Mouse (Mus musculus): ENCODE measurements around the gene Atg7.

Gene Atg7

DNA sequence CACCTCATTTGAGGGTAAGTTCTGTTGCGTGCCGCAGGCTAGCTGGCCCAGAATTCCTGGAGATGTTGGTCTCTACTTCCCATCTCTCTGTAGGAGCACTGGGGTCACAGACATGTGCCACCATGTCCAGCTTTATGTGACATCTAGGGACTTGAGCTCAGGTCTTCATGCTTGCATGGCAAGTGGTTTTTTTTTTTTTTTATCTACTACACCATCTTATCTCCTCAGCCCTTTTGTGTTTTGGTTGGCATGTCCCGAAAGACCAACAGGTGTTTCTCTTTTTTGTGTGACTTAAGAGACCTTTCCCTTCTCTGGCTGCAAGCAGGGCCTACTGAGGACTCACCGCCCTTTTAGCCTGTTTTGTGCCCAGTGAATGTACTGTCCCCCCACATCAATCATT is 213.6 kb downstream of the Atg7 start:
- DNase-seq (ENCODE audit: low spot score), result no peak

DNA sequence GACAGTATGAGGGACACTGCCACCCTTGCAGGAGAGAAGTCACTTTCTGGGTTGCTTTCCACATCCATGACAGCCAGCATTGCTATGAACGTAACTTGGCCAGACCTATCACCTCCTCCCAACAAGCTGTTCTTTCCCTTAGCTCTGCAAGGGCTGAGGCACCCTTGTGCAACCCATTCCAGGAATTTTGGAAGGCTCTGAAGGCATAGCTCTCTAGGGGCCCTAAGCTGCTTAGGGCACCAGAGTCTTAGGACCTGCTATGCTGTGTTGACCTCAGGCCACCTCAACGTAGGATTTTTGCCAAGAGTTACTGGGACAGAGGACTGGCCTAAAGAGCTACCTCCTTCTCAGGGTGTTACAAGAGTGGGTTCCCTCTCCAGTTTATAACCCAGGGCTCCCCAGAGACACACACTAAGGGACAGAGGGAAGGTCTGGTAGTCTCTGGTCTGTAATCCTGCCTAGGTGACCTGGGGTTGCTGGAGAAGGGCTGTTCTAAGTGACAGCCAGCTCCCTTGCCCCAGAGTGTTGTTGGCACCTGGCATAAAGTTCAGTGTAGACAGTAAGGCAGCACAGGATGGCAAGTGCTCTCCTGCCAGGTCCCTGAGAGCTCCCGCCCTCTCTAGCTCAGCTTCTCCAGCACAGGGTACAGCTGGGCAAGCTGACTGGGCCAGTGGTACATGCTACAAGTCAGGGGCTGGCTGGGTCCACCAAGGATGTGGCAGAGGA is 215.3 kb downstream of the Atg7 start:
- no peak for DNase-seq (ENCODE audit: low spot score)

DNA sequence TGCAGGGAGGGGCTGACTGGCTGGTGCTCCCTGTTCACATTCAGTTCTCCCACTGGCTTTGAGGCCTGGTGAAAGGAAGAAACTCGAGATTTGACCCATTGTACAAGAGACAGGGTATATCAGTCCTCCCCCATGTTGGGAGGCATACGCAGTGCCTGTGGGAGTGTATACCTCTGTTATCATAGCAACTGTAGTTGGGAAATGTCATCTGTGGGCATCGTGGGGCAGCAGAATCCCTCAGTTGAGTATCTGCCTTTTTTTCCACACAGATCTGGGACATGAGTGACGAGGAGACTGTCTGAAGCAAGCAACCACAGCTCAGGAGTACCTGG is 215.8 kb downstream of the Atg7 start:
- DNase-seq (ENCODE audit: low spot score), result no peak

DNA sequence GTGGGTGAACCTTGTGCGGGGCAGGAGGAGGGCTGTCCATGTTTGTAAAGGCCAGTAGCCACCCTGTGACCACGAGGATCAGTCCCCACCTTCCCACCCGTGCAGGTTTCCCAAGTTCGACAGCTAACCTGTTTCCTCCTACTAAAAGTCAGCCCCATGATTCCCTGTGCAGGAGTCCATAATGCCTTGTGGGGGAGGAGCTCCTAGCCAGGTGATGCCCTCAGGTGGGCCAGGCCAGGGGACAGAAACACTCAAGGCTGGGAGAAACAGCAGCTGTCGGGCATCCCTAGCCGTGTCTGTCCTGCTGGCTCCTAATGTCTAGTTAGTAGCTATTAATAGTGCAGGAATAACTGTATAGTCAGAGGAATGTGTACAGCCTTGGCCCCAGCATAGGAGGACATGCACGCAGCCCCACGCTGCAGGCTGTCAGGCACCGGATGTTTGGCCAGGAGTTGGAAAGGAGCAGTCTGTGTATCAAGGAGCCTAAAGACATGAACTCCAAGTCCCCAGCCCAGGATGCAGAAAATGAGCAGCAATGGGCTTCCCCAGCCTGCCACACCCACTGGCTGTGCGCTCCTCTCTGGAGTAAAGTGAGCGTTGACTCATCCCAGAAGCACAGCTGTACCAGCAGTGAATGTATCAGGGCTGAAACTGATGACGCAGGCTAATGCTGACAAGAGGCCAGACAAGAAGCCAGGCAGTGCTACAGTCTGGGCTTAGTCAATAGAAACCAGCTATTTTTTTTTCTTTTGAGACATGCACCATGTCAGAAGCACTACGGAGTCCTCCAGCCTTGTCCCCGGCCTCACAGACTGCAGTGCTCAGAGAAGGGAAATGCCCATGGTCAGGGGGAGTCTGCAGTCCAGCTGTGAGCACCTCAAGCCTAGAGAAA is 218.0 kb downstream of the Atg7 start:
- DNase-seq (ENCODE audit: low spot score), result no peak

DNA sequence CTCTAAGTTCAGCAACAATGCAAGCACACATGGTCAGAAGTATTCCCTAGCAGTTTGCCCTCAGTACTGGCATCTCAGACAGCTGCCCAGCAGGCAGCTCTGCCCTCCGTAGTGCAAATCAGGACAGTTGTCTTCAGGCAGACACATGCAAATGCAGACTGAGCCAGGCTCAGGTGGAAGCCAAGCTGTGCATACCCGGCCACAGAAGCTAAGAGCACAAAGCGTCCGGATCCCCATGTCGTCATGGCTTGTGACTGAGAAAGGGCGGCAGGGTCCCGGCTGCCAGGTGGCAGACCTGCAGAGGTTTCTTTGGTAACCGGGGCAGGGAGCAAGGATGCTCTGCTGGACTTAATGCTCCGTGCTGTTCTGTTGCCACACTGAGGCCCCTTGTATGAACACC is 218.7 kb downstream of the Atg7 start:
- no peak for DNase-seq (ENCODE audit: low spot score)

DNA sequence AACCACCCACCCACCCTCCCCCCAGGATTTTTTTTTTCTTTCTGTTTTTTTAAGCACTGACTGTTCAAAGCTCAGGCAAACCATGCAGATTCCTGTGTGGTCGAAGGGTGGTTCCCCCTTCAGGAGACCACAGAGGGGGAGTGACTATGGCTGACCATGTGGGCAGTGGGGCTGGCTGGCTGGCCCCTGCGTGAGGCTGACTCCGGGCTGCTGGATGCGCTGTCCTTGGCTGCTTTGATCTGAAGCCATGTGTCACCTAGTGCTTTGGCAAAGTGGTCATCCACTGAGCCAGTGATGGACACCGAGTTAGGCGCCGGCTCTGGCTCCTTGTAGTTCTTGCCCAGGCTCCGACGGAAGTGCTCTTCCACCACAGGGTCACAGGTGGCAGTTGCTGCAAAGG is 219.1 kb downstream of the Atg7 start:
- DNase-seq (ENCODE audit: low spot score), result no peak

DNA sequence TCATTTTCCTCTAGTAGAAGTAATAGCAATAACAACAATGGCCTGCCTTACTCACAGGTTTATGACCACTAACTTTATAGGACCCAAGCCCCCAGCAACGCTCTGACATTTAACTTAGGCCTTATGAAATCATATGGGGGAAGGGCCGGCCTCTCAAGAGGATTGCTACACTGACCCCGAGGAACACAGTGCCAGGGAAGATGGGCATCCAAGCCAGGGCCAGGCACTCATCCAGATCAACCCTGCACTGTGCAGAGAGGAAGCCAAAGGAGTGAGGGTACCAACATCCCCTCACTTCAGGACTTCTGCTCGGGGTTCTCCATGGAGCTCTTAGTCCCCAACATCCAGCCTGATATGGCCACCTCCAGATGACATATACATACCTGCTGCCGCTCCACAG is 220.6 kb downstream of the Atg7 start:
- no peak for DNase-seq (ENCODE audit: low spot score)

DNA sequence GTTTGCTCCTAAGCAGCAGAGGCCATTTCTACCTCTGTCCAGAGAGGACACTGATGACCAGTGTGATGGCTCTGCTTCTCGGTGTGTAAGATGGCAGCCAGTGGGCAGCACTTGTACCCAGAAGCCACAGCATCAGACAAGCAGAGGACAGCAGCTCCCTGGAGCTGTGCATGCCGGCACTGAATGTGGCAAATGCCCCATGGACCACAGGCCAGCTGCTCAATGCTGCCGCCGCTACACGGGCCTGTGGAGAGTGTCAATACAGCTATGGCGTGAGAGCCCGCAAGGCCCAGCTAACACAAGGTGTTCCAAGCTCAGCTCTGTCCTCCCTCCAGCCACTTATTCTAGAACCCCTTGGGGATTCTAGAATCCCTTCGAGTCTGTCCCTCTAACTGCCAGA is 221.5 kb downstream of the Atg7 start:
- DNase-seq (ENCODE audit: low spot score), result no peak

DNA sequence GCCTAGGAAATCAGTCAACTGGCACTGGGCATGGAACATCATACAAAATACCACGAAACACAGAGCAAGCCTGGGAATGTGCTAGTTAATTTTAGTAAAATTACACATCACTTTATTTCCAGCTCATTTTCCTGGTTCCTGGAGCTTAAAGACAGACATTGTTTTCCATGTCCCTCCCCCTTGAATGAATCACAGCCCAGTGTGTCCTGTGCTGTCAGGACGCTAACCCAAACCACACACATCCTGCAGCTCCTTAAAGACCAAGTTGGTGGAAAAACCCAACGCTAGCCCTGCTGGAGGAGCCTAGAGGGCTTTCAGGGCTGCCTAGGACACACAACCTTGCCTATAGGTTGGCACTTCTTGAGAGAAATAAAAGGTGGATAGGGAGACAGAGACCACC is 223.2 kb downstream of the Atg7 start:
- no peak for DNase-seq (ENCODE audit: low spot score)

DNA sequence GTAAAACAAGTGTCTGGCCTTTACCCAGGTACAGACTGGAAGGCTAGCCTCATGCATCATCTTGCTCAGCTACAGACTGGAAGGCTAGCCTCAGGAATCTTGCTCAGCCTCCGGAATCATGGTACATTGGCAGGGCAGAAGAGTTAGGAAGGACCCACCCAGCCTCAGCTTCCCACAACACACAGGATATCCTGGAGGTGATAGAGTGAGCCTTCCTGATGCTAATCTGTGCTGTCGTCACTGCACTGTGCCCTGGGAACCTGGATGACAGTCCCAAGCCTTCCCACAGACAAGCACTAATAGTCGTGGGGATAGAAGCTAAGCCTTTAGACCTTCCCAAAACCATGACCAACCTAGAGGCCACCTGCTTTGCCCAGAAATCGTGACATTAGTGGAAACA is 223.7 kb downstream of the Atg7 start:
- DNase-seq (ENCODE audit: low spot score), result no peak

DNA sequence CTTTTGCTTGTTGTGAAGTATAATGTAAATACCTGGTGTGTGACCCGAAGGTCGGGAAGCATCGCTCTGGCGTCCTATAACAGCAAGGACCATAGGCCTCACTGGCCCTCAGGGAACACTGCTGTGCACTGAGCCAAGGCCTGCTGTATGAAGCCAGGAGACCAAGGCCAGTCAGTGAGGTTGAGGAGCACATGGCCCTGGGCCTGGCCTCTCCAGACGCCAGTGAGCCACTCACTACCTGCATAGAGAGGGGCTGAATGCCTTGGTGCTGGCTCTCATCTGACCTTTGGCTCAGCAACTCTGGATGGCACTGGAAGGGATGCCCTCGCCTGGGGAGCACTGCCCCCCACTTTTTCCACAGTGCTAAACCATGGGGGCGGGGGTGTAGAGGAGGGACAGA is 225.8 kb downstream of the Atg7 start:
- no peak for DNase-seq (ENCODE audit: low spot score)

DNA sequence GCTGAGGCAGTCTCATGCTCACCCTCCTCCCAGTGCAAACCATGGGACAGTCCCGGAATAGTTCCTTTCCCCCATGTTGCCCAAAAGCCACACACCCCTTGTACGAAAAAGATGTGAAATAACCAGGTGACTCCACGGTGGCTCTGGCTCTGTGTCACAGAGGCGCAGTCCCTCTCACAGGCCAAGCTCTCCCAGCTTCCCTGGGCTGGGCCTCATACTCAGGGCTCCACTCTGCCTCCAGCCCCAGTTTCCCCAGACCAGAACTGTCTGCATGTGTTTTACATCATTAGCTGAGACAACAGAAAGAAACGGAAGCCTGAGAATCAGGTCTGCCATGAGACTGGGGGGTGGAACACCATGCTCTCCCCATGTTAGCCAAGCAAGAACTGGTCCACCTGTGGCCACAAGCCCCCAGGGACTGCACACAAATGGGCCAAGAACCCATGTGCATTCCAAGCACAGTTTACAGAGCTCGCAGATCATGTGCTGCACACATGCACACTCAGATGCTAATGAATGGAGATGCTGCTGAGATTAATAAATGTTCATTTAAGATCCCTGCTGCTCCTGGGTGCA is 226.7 kb downstream of the Atg7 start:
- DNase-seq (ENCODE audit: low spot score), result no peak

DNA sequence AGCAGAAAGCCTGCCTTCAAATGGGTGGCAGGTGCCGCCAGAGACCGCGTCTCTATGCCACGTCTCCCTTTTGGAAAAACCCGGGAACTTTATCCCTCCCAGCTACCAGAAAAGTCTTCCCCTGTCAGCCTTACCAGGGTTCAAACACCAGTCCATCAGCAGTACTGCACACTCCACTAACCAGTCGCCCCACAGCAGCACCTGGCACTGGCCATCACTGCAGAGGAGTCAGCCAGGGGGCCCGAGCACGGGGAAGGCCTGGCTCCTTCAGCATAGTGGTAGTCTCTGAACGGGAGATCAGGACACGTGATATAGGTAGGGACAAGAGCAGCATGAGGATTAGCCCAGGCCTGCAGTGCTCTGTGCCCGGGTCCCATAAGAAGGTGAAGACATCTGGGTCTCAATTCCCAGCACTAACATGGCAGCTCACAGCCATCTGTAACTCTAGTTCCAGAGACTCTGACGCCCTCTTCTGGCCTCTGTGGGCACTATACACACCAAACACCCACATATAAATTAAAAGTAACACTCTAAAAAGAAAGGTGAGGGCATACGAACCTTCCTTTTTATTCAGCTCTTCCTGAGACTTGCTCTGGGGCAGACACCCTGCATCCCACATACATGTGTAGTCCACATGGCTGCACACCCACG is 228.2 kb downstream of the Atg7 start:
- no peak for DNase-seq (ENCODE audit: low spot score)

DNA sequence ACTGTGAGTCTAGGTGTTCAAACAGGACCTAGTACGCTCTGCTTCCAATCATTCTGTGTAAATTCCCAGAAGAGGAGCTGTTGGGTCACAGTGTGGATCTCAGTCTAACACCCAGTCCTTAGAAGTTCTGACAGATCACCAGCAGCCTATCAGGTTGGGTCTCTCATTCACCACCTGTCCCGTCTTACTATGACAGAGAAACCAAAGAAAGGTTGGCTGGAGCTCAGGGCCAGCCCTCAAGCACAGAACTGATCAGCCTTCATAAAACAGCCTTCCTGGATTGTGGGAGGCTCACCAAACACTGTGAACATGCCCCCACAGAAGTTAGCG is 230.9 kb downstream of the Atg7 start:
- DNase-seq (ENCODE audit: low spot score), result no peak

DNA sequence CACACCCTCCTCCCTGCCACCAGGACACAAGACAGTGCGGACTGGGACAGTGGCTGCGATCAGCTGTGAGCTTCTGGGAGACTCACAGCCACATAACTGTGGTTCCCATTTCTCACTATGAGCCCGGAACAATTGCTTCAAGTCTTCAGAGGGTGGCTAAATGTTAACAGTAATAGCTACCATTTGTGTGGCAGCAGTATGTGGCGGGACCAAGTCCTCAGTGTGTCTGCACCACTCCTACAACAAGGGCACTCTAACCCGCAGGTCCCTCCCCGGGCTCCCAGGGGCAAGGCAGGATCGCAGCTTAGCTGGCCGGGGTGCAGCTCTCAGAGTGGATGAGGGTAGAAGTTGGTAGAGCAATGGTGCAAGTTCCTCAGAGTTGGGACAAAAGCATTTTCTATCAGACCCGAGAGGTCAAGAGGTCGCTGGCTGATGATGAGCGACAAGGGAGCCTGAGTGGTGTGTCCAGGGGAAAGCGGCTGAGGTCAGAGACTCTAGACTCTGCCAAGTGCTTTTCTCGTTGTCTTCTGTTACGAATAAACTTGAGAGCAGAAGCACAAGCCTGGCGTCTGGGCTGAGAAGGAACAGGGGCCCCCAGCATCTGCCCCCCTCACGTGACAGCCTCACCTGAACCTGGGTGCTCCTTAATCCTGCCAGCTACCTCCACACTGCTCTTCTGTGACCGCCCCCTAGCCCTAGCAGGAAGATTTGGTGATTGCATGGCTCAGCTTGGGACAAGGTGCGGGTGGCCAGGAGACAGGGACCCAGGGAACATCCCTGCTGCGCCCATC is 231.4 kb downstream of the Atg7 start:
- DNase-seq (ENCODE audit: low spot score), result no peak

DNA sequence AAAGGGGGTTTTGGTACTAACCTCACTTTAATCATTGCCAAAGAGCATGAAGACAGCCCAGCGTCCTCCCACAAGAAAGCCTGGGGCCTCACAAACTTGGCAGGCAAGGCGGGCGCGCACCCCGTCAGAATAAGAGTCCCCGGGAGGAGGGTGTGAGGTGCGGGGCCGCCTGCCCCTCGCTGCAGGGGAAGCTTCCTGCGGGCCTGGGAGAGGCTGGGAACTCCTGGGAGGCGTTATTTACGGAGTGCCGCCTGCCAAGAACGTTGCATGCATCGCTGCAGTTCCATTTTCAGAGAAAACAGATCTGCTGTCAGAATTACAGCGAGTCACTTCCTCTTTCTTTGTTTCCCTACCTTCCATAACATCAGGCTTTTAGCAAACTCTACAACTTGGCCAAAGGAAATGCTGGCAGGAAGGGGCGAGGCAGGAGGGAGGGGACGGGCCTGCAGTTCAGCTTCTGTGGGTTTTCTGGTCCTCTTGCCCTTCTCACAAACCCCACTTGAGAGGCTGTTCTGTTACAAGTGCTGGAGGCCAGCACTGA is 232.2 kb downstream of the Atg7 start:
- DNase-seq (ENCODE audit: low spot score), result peak; percentile 89

DNA sequence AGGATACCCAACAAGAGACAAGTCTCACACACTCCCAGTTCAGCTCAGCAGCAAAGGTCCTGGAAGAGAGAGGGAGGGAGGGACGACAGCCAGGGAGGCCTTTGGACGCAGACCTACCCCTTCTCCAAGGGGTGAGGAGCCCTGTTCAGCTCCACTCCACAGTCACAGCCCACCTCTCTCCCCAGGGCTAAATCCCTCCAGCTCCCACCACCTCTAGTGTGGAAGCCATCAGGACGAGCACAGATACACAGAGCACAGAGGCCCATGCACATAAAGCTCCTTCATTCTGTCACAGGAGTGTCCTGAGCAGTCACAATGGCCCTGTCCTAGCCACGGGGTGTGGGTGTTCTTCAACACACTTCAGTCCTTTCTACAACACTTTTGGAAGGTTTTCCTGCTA is 233.1 kb downstream of the Atg7 start:
- no peak for DNase-seq (ENCODE audit: low spot score)

DNA sequence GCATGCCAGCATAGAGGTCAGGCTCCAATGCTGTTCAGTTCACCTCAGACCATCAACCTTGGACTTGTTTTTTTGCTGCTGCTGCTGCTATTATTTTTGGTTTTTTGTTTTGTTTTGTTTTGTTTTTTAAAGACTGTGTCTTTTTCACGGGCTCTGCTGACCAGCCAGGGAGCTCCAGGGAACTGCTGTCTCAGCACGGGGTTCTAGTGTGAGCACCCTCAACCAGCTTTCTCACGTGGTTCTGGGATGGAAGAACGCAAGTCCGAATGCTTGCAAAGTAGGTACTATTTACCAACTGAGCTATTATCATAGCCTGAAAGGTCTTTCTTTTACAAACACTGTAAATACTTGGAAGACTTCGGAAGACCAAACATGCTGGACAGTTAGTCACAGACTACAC is 233.6 kb downstream of the Atg7 start:
- no peak for DNase-seq (ENCODE audit: low spot score)

DNA sequence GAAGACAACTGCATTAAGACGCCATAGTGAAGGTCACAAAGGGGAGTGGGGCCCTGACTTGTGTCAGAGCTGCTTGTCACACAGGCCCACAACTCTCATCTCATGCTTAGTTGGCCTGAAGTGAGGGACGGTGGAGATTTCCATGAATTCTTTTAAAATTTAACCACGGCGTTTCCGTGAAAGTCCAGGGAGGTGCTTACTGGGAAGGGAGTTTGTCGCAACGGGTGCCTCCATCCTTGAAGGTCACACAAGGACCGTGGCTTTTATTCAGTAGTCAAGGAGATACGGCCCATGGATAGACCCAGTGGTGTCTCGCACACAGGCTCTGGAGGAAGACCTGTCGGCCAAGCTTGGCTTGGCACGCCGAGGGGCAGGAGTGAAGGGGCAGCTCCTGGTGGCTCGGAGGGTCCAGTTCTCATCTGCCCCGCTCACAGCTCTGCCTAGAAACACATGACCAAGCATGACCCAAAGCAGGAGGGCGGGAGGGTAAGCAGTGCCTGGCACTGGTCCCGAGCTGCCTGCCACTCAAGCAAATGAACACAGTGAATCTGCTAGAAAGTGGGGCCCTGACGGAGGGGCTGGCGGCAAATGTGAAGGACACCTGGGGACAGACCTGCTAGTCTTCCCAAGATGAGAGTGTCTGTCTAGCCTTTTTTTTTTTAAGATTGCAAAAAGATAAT is 236.1 kb downstream of the Atg7 start:
- no peak for DNase-seq (ENCODE audit: low spot score)

DNA sequence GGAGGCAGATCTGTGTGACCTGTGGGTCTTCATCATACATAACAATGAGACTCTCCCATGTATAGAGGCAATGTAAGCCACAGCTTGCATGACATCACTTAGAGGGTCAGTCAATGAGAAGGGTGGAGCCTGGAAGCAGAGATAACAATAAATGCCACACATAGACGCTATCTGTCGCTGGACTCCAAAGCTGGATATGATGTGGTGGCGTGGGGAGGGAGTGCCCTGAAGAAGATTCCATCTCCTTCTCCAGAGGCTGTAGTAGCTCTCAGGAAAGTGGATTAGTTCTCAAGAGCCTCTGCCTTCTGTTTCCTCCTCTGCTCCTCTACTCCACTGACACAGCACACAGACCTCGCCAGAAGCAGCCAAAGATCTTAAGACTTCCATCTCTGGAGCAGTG is 237.9 kb downstream of the Atg7 start:
- DNase-seq (ENCODE audit: low spot score), result no peak

DNA sequence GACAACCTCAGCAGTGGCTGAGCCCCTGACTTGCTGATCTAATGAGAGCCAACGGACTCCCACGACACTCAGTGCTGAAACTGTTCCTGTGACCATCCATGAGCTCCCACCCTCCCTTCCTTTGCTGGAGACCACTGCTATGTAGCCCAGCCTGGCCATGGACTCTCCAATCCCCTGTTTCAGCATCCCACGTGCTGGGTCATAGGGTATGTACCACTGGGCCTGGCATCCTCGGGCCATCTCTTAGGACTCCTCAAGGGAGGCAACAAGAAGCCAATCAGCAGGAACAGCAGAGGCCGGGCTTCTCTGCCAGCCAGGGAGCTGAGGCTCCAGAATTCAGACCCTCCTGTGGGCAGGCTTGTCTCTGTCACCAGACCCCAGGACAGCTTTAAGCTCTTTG is 239.3 kb downstream of the Atg7 start:
- no peak for DNase-seq (ENCODE audit: low spot score)

Data from ovary, adult 18-20 months (tissue).